Mouse (Mus musculus) heart, embryonic 15.5 days (tissue): Measurements from ENCODE around the gene St8sia1. TPM values are rescaled to one million over a fixed set of nuclear protein-coding genes. Genes with fewer than 3 reads are reported as not detected.

Source experiments
- ATAC-seq: fragments of 200-750 bp; cut with Nextera tagmentation; replicated peaks from 2 replicates; pipeline ENCODE4 v1.8.0; 2017; ENCODE audit warnings: low read depth, moderate TSS enrichment; ENCODE audit not compliant: insufficient number of reproducible peaks, insufficient read depth, low FRiP score
- H3K27ac ChIP-seq: fragments of 300-500 bp; sonication (generic); 2 replicates; pipeline ENCODE4 v1.5.1; 2015; ENCODE audit warnings: mild to moderate bottlenecking, inconsistent platforms
- H3K27me3 ChIP-seq: fragments of 300-500 bp; sonication (generic); 2 replicates; pipeline ENCODE4 v1.6.1; 2015; ENCODE audit warnings: inconsistent platforms
- H3K36me3 ChIP-seq: fragments of 300-500 bp; sonication (generic); 2 replicates; pipeline ENCODE4 v1.6.1; 2015; ENCODE audit warnings: mild to moderate bottlenecking, inconsistent platforms
- H3K4me1 ChIP-seq: fragments of 300-500 bp; sonication (generic); replicated peaks from 2 replicates; pipeline ENCODE4 v1.6.1; 2015; ENCODE audit warnings: inconsistent platforms
- H3K4me2 ChIP-seq: fragments of 300-500 bp; sonication (generic); 2 replicates; pipeline ENCODE4 v1.6.1; 2015; ENCODE audit warnings: inconsistent platforms, mild to moderate bottlenecking, moderate library complexity
- H3K4me3 ChIP-seq: fragments of 300-500 bp; sonication (generic); 2 replicates; pipeline ENCODE4 v1.5.1; 2015; ENCODE audit warnings: mild to moderate bottlenecking, inconsistent platforms
- H3K9ac ChIP-seq: fragments of 300-500 bp; sonication (generic); 2 replicates; pipeline ENCODE4 v1.6.1; 2015; ENCODE audit warnings: mild to moderate bottlenecking, inconsistent platforms
- H3K9me3 ChIP-seq: fragments of 300-500 bp; sonication (generic); replicated peaks from 2 replicates; pipeline ENCODE4 v1.6.1; 2016; ENCODE audit warnings: inconsistent platforms
- WGBS: fragments of 180-500 bp; shearing (Covaris S2); methylation state at CpG from one replicate; pipeline ENCODE4 v1.1.7; 2015; ENCODE audit warnings: mixed read lengths; 5-methylcytosine and 5-hydroxymethylcytosine counted together
- polyA plus RNA-seq: library from polyadenylated mRNA; unstranded; fragments of >200 nt; fragmentation: Nextera tagmentation; extraction: Ambion mirVana; gene quantifications from 2 replicates; pipeline ENCODE4 v1.2.1, GENCODE M21; 2015

The St8sia1 gene
- polyA plus RNA-seq, 1 experiment from 2014 or later: 0.88 TPM

DNA sequence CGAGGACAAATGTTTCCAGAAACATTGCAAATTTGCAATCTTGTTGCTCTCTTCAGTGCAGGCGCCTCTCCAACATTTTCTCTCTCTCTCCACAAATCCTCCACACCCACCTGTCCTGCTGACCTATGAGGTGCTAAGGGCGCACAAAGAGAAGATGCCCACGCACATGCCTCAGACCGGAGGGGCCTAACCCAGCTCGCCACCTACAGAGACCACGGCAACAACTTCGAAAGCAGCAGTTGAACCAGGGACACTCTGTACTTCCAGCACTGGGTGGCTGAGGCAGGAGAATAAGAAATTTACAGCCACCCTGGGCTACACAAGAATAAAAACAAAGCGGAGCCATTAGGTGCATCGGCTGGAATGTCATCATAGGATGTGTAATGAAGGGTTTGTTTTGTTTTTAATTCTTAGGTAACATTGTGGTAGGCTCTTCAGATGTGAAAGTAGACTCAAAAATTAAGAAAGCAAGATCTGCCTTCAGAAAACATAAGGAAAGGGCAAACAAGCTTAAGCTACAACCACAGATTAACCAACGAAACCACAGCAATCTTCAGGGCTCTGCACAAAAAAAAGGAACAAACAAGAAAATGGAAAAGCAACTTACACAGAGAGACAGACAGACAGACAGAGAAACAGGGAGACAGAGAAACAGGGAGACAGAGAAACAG, 47.8 kb downstream of the St8sia1 start:
- 81% methylated on average over 11 of the region's 11 CpGs for WGBS
- no peak for ATAC-seq
- peak overlapping the region; percentile 22; the same call in 1 of the 2 replicates for H3K27ac ChIP-seq
- no peak overlapping the region for H3K9ac ChIP-seq
- no peaks in the 10 kb centered on the region for H3K36me3 ChIP-seq
- H3K4me1 ChIP-seq: peaks cover 3% of the 10 kb centered on the region
- no peak overlapping the region for H3K4me3 ChIP-seq
- H3K9me3 ChIP-seq: no peaks in the 10 kb centered on the region
- no peaks in the 10 kb centered on the region for H3K27me3 ChIP-seq
- H3K4me2 ChIP-seq: no peak overlapping the region

- no peak overlapping the region for H3K27ac ChIP-seq
- WGBS: 57% methylated on average over 5 of the region's 5 CpGs
Observed at GRCm38 (mm10) chr6:142915464-142915863, 48.8 kb downstream of the St8sia1 start.

DNA sequence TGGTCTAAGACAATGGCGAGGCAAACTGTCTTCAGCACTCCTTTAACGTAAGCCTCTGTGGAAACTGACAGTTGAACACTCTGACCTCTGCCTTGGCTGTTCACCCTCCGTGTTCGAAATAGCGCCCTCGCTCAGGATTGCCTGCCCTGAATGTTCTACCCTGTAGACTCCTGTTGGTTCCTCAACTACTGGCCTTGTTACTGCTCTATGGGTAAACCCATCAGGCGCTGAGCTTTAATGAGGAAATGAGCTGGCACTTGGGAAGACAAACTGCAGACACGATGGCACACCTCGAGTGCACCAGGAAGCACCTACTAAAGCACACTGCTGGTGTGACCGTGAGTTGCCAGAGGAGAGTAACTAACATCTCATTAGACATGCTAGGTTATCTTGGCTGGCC, 49.6 kb downstream of the St8sia1 start:
- Histone ChIP-seq H3K9me3 (no peaks in the 10 kb centered on the region), H3K36me3 (no peaks in the 10 kb centered on the region), H3K9ac (no peak overlapping the region), H3K4me2 (no peak overlapping the region), H3K4me1 (no peaks in the 10 kb centered on the region; the same call in 1 of the 2 replicates), H3K27me3 (no peaks in the 10 kb centered on the region), H3K27ac (no peak overlapping the region), H3K4me3 (no peak overlapping the region)
- ATAC-seq: no peak
- WGBS: 85% methylated on average over 10 of the region's 10 CpGs

More at GRCm38 (mm10) chr6:142915464-142915863, 48.8 kb downstream of the St8sia1 start:
- Histone ChIP-seq H3K4me1 (no peaks in the 10 kb centered on the region), H3K4me2 (no peak overlapping the region), H3K27me3 (no peaks in the 10 kb centered on the region), H3K36me3 (no peaks in the 10 kb centered on the region), H3K9me3 (no peaks in the 10 kb centered on the region), H3K9ac (no peak overlapping the region), H3K4me3 (no peak overlapping the region)
- ATAC-seq: no peak

DNA sequence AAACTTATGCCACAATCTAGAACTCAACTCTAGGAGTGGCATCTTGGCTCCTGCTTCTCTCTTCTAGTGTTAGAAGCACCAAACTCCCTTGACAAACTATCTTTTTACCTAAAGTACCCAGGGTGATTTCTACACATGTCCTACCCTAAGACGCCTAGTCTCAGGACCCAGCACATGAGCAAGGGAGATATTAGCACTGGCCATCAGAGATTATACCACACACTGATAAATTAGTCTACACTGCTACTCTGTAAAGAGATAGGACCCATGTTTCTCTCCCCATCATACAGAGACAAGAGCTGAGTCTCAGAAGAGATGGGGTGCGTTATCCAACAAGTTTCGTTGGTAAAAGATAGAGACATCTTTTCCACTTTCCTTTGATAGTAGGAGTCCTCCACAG, 53.0 kb downstream of the St8sia1 start:
- Histone ChIP-seq H3K4me2 (no peak overlapping the region), H3K9me3 (no peaks in the 10 kb centered on the region), H3K36me3 (no peaks in the 10 kb centered on the region), H3K9ac (no peak overlapping the region), H3K4me1 (no peaks in the 10 kb centered on the region; the same call in 1 of the 2 replicates), H3K27ac (no peak overlapping the region), H3K27me3 (no peaks in the 10 kb centered on the region), H3K4me3 (no peak overlapping the region)
- no peak for ATAC-seq
- 78% methylated on average over 3 of the region's 3 CpGs for WGBS

- H3K27ac ChIP-seq: no peak overlapping the region
- no peak for ATAC-seq
- no peaks in the 10 kb centered on the region; the same call in 1 of the 2 replicates for H3K4me1 ChIP-seq
- 92% methylated on average over 7 of the region's 7 CpGs for WGBS
- no peaks in the 10 kb centered on the region for H3K27me3 ChIP-seq
- no peak overlapping the region for H3K4me3 ChIP-seq
- H3K4me2 ChIP-seq: no peak overlapping the region
- H3K9ac ChIP-seq: no peak overlapping the region
- no peaks in the 10 kb centered on the region for H3K9me3 ChIP-seq
- H3K36me3 ChIP-seq: no peaks in the 10 kb centered on the region
Observed at GRCm38 (mm10) chr6:142910721-142911120, 53.5 kb downstream of the St8sia1 start.

DNA sequence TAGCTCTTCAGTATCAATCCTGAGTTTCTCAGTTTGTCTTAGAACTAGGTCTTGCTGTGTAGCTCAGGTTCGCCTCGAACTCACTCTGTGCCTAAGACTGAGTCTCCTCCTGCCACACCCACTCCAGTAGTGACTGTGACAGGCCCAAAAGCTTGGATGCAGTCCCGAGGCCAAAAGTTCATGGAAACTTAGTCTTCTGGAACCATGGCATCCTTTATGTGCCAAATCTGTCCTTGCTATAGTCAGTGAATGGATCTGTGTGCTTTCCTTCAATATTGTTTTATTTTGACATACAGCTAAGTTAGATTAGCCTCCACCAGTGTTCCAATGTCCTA, 54.5 kb downstream of the St8sia1 start:
- no peaks in the 10 kb centered on the region; the same call in 1 of the 2 replicates for H3K4me1 ChIP-seq
- ATAC-seq: no peak
- no peak overlapping the region for H3K9ac ChIP-seq
- H3K36me3 ChIP-seq: no peaks in the 10 kb centered on the region
- 0 out of 2 replicates have a peak overlapping the region, but pooled peaks have one; percentile 34 for H3K27ac ChIP-seq
- no peaks in the 10 kb centered on the region for H3K9me3 ChIP-seq
- H3K27me3 ChIP-seq: no peaks in the 10 kb centered on the region
- WGBS: 73% methylated on average over 3 of the region's 3 CpGs
- no peak overlapping the region for H3K4me3 ChIP-seq
- no peak overlapping the region for H3K4me2 ChIP-seq

GRCm38 (mm10) chr6:142908911-142909770, 55.1 kb downstream of the St8sia1 start:
- H3K27ac ChIP-seq: 0 out of 2 replicates have a peak overlapping the region, but pooled peaks have one; percentile 34
- no peak overlapping the region for H3K4me3 ChIP-seq

DNA sequence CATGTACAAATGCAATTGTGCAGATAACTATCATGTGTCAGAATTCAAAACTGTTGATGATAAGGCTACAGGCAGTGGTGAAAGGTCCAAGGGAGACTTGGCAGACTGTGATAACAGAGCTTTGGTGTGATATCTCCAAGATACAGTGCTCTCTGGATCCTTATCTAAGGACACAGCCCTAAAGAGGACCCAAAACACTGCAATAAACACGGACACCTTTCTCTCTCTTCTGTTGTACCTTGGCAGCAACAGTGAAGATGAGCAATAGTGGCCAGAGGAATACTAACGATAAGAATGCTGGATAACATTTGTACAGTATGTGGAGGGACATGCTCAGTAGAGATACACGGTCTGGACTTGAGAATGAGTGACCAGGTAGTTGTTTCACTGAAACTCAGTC, 55.8 kb downstream of the St8sia1 start:
- no peaks in the 10 kb centered on the region for H3K9me3 ChIP-seq
- no peak overlapping the region for H3K4me2 ChIP-seq
- no peak for ATAC-seq
- H3K9ac ChIP-seq: no peak overlapping the region
- H3K36me3 ChIP-seq: no peaks in the 10 kb centered on the region
- no peaks in the 10 kb centered on the region for H3K27me3 ChIP-seq
- no peak overlapping the region for H3K4me3 ChIP-seq
- no peak overlapping the region for H3K27ac ChIP-seq
- 74% methylated on average over 3 of the region's 3 CpGs for WGBS
- H3K4me1 ChIP-seq: no peaks in the 10 kb centered on the region; the same call in 1 of the 2 replicates

More at GRCm38 (mm10) chr6:142908911-142909770, 55.1 kb downstream of the St8sia1 start:
- no peaks in the 10 kb centered on the region for H3K27me3 ChIP-seq
- H3K4me2 ChIP-seq: no peak overlapping the region
- no peak overlapping the region for H3K9ac ChIP-seq
- no peaks in the 10 kb centered on the region; the same call in 1 of the 2 replicates for H3K4me1 ChIP-seq
- no peak for ATAC-seq
- no peaks in the 10 kb centered on the region for H3K9me3 ChIP-seq
- 54% methylated on average over 5 of the region's 5 CpGs for WGBS
- H3K36me3 ChIP-seq: no peaks in the 10 kb centered on the region

DNA sequence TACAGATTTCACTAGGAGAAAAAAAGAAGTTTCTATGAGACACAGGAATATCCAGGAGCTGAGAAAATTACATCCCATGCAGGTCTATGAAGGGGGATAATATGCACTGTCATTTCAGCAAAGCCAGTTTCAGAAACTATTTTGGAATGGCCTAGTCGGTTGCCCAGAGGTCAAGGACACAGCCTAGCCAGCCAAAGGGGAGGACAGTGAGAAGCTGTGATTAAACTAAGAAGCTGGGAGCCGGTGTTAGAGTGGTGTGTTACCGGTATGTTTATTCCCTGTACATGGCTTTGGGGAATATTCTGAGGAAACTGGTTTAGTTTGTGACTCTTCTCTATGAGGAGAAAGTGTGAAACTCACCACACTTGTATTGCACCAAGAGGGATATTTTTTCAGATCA, 68.9 kb downstream of the St8sia1 start:
- Histone ChIP-seq H3K27me3 (no peaks in the 10 kb centered on the region), H3K9me3 (no peaks in the 10 kb centered on the region), H3K4me3 (no peak overlapping the region), H3K36me3 (no peaks in the 10 kb centered on the region), H3K4me2 (no peak overlapping the region), H3K4me1 (no peaks in the 10 kb centered on the region), H3K27ac (no peak overlapping the region), H3K9ac (no peak overlapping the region)
- WGBS: 61% methylated on average over 3 of the region's 3 CpGs
- ATAC-seq: no peak

- Histone ChIP-seq H3K9ac (no peak overlapping the region), H3K9me3 (no peaks in the 10 kb centered on the region), H3K4me3 (no peak overlapping the region), H3K4me2 (no peak overlapping the region), H3K36me3 (no peaks in the 10 kb centered on the region), H3K4me1 (no peaks in the 10 kb centered on the region), H3K27me3 (no peaks in the 10 kb centered on the region), H3K27ac (no peak overlapping the region)
- ATAC-seq: no peak
- 86% methylated on average over 4 of the region's 4 CpGs for WGBS
Observed at GRCm38 (mm10) chr6:142893716-142894115, 70.5 kb downstream of the St8sia1 start.

GRCm38 (mm10) chr6:142890321-142890720, 73.9 kb downstream of the St8sia1 start:
- Histone ChIP-seq H3K36me3 (no peaks in the 10 kb centered on the region), H3K9ac (no peak overlapping the region), H3K27ac (no peak overlapping the region), H3K4me3 (no peak overlapping the region), H3K4me2 (no peak overlapping the region), H3K4me1 (no peaks in the 10 kb centered on the region), H3K27me3 (no peaks in the 10 kb centered on the region), H3K9me3 (no peaks in the 10 kb centered on the region)
- 89% methylated on average over 6 of the region's 6 CpGs for WGBS
- no peak for ATAC-seq
